Mouse (Mus musculus): ENCODE data around the gene Trim69.
"Not testable (repeated sequence)": the region's sequence is repeated elsewhere in the genome, so short reads cannot be mapped to it uniquely, and the experiment has no call there.

The Trim69 gene

GRCm38 (mm10) chr2:122217075-122217474 lies 56.6 kb downstream of the Trim69 start:
- not testable (repeated sequence) for DNase-seq

GRCm38 (mm10) chr2:122218234-122218633 lies 57.7 kb downstream of the Trim69 start:
- DNase-seq: no peak

- DNase-seq: no peak
Measured at GRCm38 (mm10) chr2:122221378-122221777, 60.9 kb downstream of the Trim69 start.

- no peak for DNase-seq
Measured at GRCm38 (mm10) chr2:122221798-122222197, 61.3 kb downstream of the Trim69 start.

GRCm38 (mm10) chr2:122222272-122222671 lies 61.8 kb downstream of the Trim69 start:
- no peak for DNase-seq

- DNase-seq: no peak
Measured at GRCm38 (mm10) chr2:122223654-122224053, 63.2 kb downstream of the Trim69 start.

Data from right cerebral cortex, adult 18-20 months (tissue).